Mouse (Mus musculus) testis, adult 2 months (tissue): ENCODE measurements at regions not wholly inside any gene's neighbourhood (a gene's known extent, or its start where the extent isn't known, plus 50 kb on each side); places are given as distances from the start of the nearest gene placed in this dataset.

ENCODE experiments used
- CTCF ChIP-seq: fragments of 200-500 bp; IDR thresholded peaks from 2 replicates; pipeline ENCODE4 v1.5.1; 2012; ENCODE audit warnings: low read depth, mild to moderate bottlenecking, inconsistent platforms, low read length, moderate library complexity; ENCODE audit not compliant: control insufficient read depth, insufficient read depth, insufficient replicate concordance
- POLR2A ChIP-seq: fragments of 200-500 bp; IDR thresholded peaks from 2 replicates; pipeline ENCODE4 v1.6.1; 2012; ENCODE audit warnings: low read depth, mild to moderate bottlenecking, inconsistent platforms, low read length, moderate library complexity; ENCODE audit not compliant: control insufficient read depth

DNA sequence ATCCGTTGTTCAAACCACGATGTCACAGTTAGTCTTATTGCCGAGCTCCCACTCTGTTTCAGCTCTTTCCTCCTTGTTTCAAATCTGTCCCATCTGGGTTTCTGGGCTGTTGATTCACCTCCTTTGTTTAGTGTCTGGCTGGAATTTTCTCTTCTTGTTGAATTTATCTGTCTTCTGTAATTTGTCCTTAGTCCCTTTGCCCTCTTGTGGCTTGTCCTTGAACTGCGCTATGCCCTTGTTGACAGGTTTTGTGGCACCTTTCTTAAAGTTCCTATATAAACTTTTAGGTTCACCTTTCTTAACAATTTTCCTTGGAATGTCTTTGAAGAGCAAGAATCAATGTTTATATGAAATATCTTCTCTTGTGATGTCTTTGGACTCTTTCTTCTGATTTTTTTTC, 658.2 kb downstream of the Rps29 start:
- TF ChIP-seq POLR2A (no peak), CTCF (no peak)
